In the genomic region with DNA sequence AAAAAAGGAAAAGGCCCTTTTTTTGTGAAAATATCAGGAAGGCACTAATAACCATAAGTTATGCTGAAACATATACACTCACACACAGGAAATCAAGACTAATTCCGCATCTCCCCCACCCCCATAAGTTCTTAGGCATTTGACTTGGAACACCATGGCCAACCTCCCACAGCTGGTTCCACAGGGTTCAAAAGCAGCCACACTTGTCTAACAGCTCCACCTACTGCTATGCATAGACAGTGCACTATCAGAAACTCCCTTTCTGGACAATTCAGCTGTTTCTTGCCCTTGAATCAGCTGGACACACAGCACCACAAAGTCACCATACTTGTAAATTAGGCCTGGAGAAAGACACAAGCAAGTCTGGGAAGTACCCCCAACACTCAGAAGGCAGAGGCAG, we compare ENCODE assay signal across 9 mouse cellular contexts. TPM values are rescaled to one million over a fixed set of nuclear protein-coding genes. Genes with fewer than 3 reads are reported as not detected.
DNase-seq lines count a peak whose midpoint lies in the region; ATAC-seq and TF ChIP-seq lines count a peak whose summit lies in the region.
"Had no signal": no experiment of that assay in that cellular context is flagged by ENCODE, and none has a peak within 500 bp of the region (broad histone marks: within the 10 kb centered on the region; RNA-seq: fewer than 3 reads in every experiment).

No protein-coding gene starts in this region.

- peak; percentile 45; the same call in 1 of the 2 replicates for TF ChIP-seq CTCF in kidney, adult 2 months (conservative IDR thresholded peaks at IDR 0.05; ENCODE audit: insufficient read depth, insufficient read length, low read depth, low read length)
- TF ChIP-seq CTCF in bone marrow, adult 2 months (IDR thresholded peaks at IDR 0.05; ENCODE audit: control insufficient read depth, insufficient read depth, low read length): peak; percentile 36; the same call in 1 of the 2 replicates

- H3K27ac ChIP-seq in kidney, adult 2 months (ENCODE audit: insufficient read depth, low read depth, low read length): no peak overlapping the region
- no peak overlapping the region for H3K27ac ChIP-seq in bone marrow, adult 2 months (ENCODE audit: control insufficient read depth, insufficient read depth, low read depth, low read length, poor library complexity)
- H3K27ac ChIP-seq: limb, embryonic 15.5 days had no signal

- DNase-seq in kidney, adult 2 months: no peak
- no peak for DNase-seq in kidney, adult 18-20 months
- DNase-seq in 416B (ENCODE audit: low read depth): peak; percentile 66
- DNase-seq in kidney, postnatal 4 days: peak; percentile 31 to 48
- DNase-seq in gastrocnemius, postnatal 25 days: no peak

- no peak for TF ChIP-seq POLR2A in kidney, adult 2 months (IDR thresholded peaks at IDR 0.05; ENCODE audit: low read depth, low read length)
- no peak for TF ChIP-seq POLR2A in bone marrow, adult 2 months (IDR thresholded peaks at IDR 0.05; ENCODE audit: borderline replicate concordance, control insufficient read depth, low read depth, low read length)

- ATAC-seq in erythroblast, adult 5-6 weeks (replicated peaks; ENCODE audit: low FRiP score, poor library complexity, severe bottlenecking): no peak
- no peak for ATAC-seq in monocyte, adult 5-6 weeks (replicated peaks; ENCODE audit: insufficient number of reproducible peaks, low FRiP score, low TSS enrichment, poor library complexity, severe bottlenecking)

- H3K27me3 ChIP-seq in kidney, adult 2 months (replicated peaks; ENCODE audit: control insufficient read depth, insufficient read depth, low read length): no peaks in the 10 kb centered on the region
- H3K27me3 ChIP-seq: limb, embryonic 15.5 days had no signal

- H3K36me3 ChIP-seq in kidney, adult 2 months (ENCODE audit: control insufficient read depth, insufficient read depth, low read length): peaks cover 5% of the 10 kb centered on the region; the same call in 1 of the 2 replicates

- H3K4me1 ChIP-seq in kidney, adult 2 months (ENCODE audit: control insufficient read depth, insufficient read depth, low read length): no peaks in the 10 kb centered on the region
- H3K4me1 ChIP-seq in bone marrow, adult 2 months (ENCODE audit: control insufficient read depth, insufficient read depth, low read length): no peaks in the 10 kb centered on the region
- H3K4me1 ChIP-seq: limb, embryonic 15.5 days had no signal

- WGBS in kidney, adult 2 months: 86% methylated on average over 1 of the region's 1 CpGs
- 100% methylated on average over 1 of the region's 1 CpGs for WGBS in bone marrow, adult 2 months

- H3K4me3 ChIP-seq in kidney, adult 2 months (ENCODE audit: insufficient read depth, low read depth, low read length): no peak overlapping the region
- H3K4me3 ChIP-seq in bone marrow, adult 2 months (replicated peaks; ENCODE audit: control insufficient read depth, low read depth, low read length): no peak overlapping the region
- H3K4me3 ChIP-seq: limb, embryonic 15.5 days had no signal

RNA-seq across cellular contexts. Expression of a gene that starts 33.6 kb away (rescaled TPM):
- 18.4 and 19.8 TPM in 2 replicates for polyA plus RNA-seq in kidney, adult 2 months (2012; rRNA removed)
- polyA plus RNA-seq in bone marrow, adult 2 months (2011; ENCODE audit: insufficient read depth, insufficient read length, low replicate concordance, missing spikeins): 18.2 and 35.3 TPM in 2 replicates
- 33.9 and 44.2 TPM in 2 replicates for total RNA-seq in erythroblast, adult 5-6 weeks (2015; ENCODE audit: low replicate concordance)
- total RNA-seq in erythroblast, adult 5-6 weeks (2017; ENCODE audit: low replicate concordance): 38.5 and 46.0 TPM in 2 replicates
- total RNA-seq in monocyte, adult 5-6 weeks (2017): 36.6 to 103 TPM (median 38.8 TPM) in 3 replicates
- 10 to 100 TPM; 26.7 to 32.8 TPM for total RNA-seq in gastrocnemius, postnatal 25 days (2021)

Comparison
In these comparisons a context has a peak if more than half of its experiments do, and no peak if none do; other contexts are left out.
1. DNase-seq: peak in 416B (single experiment) and kidney, postnatal 4 days (2 of 2); none in kidney, adult 2 months (single experiment), kidney, adult 18-20 months (single experiment) and gastrocnemius, postnatal 25 days (single experiment).